In genomic region chr1:134078802-134079476, GRCm38 (mm10) we compare ENCODE assay signal across 8 mouse cellular contexts. TPM values are rescaled to one million over a fixed set of nuclear protein-coding genes. Genes with fewer than 3 reads are reported as not detected.
DNase-seq lines count a peak whose midpoint lies in the region; ATAC-seq and TF ChIP-seq lines count a peak whose summit lies in the region.

TSS of gene Btg2 (minus strand) at chr1:134079120.

- H3K9me3 ChIP-seq in embryonic facial prominence, embryonic 13.5 days = no peaks in the 10 kb centered on the region
- H3K9me3 ChIP-seq in limb, embryonic 14.5 days (ENCODE audit: control insufficient read depth, low read length) = no peaks in the 10 kb centered on the region
- no peaks in the 10 kb centered on the region for H3K9me3 ChIP-seq in midbrain, postnatal 0 days (ENCODE audit: low read length)

- ATAC-seq in embryonic facial prominence, embryonic 13.5 days (ENCODE audit: insufficient number of reproducible peaks, insufficient read depth, low FRiP score, low TSS enrichment, low read depth) = peak; percentile 93
- peak; percentile 97 for ATAC-seq in limb, embryonic 14.5 days (ENCODE audit: low FRiP score, low read depth)
- peak; percentile 96 for ATAC-seq in midbrain, postnatal 0 days (ENCODE audit: low FRiP score)

- H3K79me2 ChIP-seq in heart, adult 2 months (replicated peaks; ENCODE audit: control insufficient read depth, insufficient read depth, low read length) = peaks cover 2% of the 10 kb centered on the region

- peak; percentile 98 for DNase-seq in 3134 (ENCODE audit: extremely low read depth, insufficient read length, low spot score)
- peak; percentile 99 for DNase-seq in adrenal gland, postnatal 36 days
- peak; percentile 97 to 99 for DNase-seq in heart, adult 2 months
- peak; percentile 98 for DNase-seq in kidney, adult 9 months
- DNase-seq in limb, embryonic 14.5 days (ENCODE audit: low spot score) = peak; percentile 94
- DNase-seq in midbrain, postnatal 0 days (ENCODE audit: low spot score) = peak; percentile 97
- DNase-seq in spleen, postnatal 14 days (ENCODE audit: low spot score in 2 of 2) = peak; percentile 97 to 98

- peaks cover 50% of the 10 kb centered on the region for H3K4me1 ChIP-seq in embryonic facial prominence, embryonic 13.5 days
- H3K4me1 ChIP-seq in heart, adult 2 months (ENCODE audit: control insufficient read depth, insufficient read depth, low read length) = peaks cover 35% of the 10 kb centered on the region
- H3K4me1 ChIP-seq in limb, embryonic 14.5 days (ENCODE audit: control insufficient read depth, insufficient read depth, low read length) = peaks cover 43% of the 10 kb centered on the region
- peaks cover 9% of the 10 kb centered on the region; the same call in 1 of the 2 replicates for H3K4me1 ChIP-seq in midbrain, postnatal 0 days (ENCODE audit: insufficient read depth, low read length)

- peak; percentile 89 for TF ChIP-seq EP300 in heart, adult 2 months (IDR thresholded peaks at IDR 0.05; ENCODE audit: insufficient read depth, low read depth, low read length)

- peak within 1 kb of the TSS; percentile 84 for H3K4me2 ChIP-seq in embryonic facial prominence, embryonic 13.5 days
- peak within 1 kb of the TSS; percentile 73 for H3K4me2 ChIP-seq in limb, embryonic 14.5 days (replicated peaks; ENCODE audit: low read depth, low read length, severe bottlenecking)
- peak within 1 kb of the TSS; percentile 73 for H3K4me2 ChIP-seq in midbrain, postnatal 0 days (ENCODE audit: low read depth, low read length, poor library complexity, severe bottlenecking)

- H3K27me3 ChIP-seq in embryonic facial prominence, embryonic 13.5 days = no peaks in the 10 kb centered on the region
- no peaks in the 10 kb centered on the region for H3K27me3 ChIP-seq in heart, adult 2 months (ENCODE audit: control insufficient read depth, insufficient read depth, low read length)
- no peaks in the 10 kb centered on the region for H3K27me3 ChIP-seq in limb, embryonic 14.5 days (ENCODE audit: control insufficient read depth, insufficient read depth, low read length)
- H3K27me3 ChIP-seq in midbrain, postnatal 0 days (ENCODE audit: insufficient read depth, low read length) = no peaks in the 10 kb centered on the region

- peak within 1 kb of the TSS; percentile 66 for H3K4me3 ChIP-seq in embryonic facial prominence, embryonic 13.5 days
- peak within 1 kb of the TSS; percentile 65 for H3K4me3 ChIP-seq in heart, adult 2 months
- peak within 1 kb of the TSS; percentile 78 for H3K4me3 ChIP-seq in limb, embryonic 14.5 days (replicated peaks; ENCODE audit: low read length)
- H3K4me3 ChIP-seq in midbrain, postnatal 0 days (ENCODE audit: low read depth, low read length) = peak within 1 kb of the TSS; percentile 67

- intact Hi-C loops in heart, adult 2 months (cut with DNase I) = loop anchor here (1.0 kb wide), 1 partner anchor 20 kb away; no protein-coding TSS in a partner anchor

- no peak for TF ChIP-seq CTCF in heart, adult 2 months (IDR thresholded peaks at IDR 0.05)
- no peak for TF ChIP-seq CTCF in midbrain, postnatal 0 days (IDR thresholded peaks at IDR 0.05)

- peaks cover 13% of the 10 kb centered on the region; the same call in 1 of the 2 replicates for H3K36me3 ChIP-seq in embryonic facial prominence, embryonic 13.5 days
- H3K36me3 ChIP-seq in heart, adult 2 months (ENCODE audit: control insufficient read depth, insufficient read depth, low read length) = peaks cover 29% of the 10 kb centered on the region
- peaks cover 24% of the 10 kb centered on the region for H3K36me3 ChIP-seq in limb, embryonic 14.5 days (ENCODE audit: control insufficient read depth, insufficient read depth, low read length)
- no peaks in the 10 kb centered on the region for H3K36me3 ChIP-seq in midbrain, postnatal 0 days (ENCODE audit: insufficient read depth, low read length)

- TF ChIP-seq POLR2A in heart, adult 2 months (IDR thresholded peaks at IDR 0.05; ENCODE audit: insufficient read depth, low read depth, low read length) = peak; percentile 100
- peak; percentile 99; the same call in 1 of the 2 replicates for TF ChIP-seq POLR2A in limb, embryonic 14.5 days (IDR thresholded peaks at IDR 0.05; ENCODE audit: borderline replicate concordance, extremely low read depth, insufficient read depth, insufficient read length)

- H3K27ac ChIP-seq in embryonic facial prominence, embryonic 13.5 days = peak within 1 kb of the TSS; percentile 79
- H3K27ac ChIP-seq in heart, adult 2 months = peak within 1 kb of the TSS; percentile 99
- peak within 1 kb of the TSS; percentile 26; the same call in 1 of the 2 replicates for H3K27ac ChIP-seq in limb, embryonic 14.5 days (replicated peaks; ENCODE audit: low read depth, low read length)
- peak within 1 kb of the TSS; percentile 77 for H3K27ac ChIP-seq in midbrain, postnatal 0 days (ENCODE audit: low read depth, low read length)

- WGBS in embryonic facial prominence, embryonic 13.5 days = under 1% methylated on average over 58 of the region's 62 CpGs
- under 1% methylated on average over 59 of the region's 62 CpGs for WGBS in heart, adult 2 months
- WGBS in limb, embryonic 14.5 days = 0% methylated on average over 40 of the region's 62 CpGs
- WGBS in midbrain, postnatal 0 days = under 1% methylated on average over 54 of the region's 62 CpGs

- H3K9ac ChIP-seq in embryonic facial prominence, embryonic 13.5 days = peak within 1 kb of the TSS; percentile 85
- H3K9ac ChIP-seq in heart, adult 2 months (ENCODE audit: low read depth, low read length) = peak within 1 kb of the TSS; percentile 91
- peak within 1 kb of the TSS; percentile 81 for H3K9ac ChIP-seq in limb, embryonic 14.5 days (ENCODE audit: low read depth, low read length, severe bottlenecking)
- peak within 1 kb of the TSS; percentile 72 for H3K9ac ChIP-seq in midbrain, postnatal 0 days (replicated peaks; ENCODE audit: low read length, poor library complexity, severe bottlenecking)

RNA-seq across cellular contexts. Expression of gene Btg2, which starts in this region (rescaled TPM):
- 10 to 100 TPM; 38.7 to 39.1 TPM for total RNA-seq in adrenal gland, postnatal 36 days (2021)
- polyA plus RNA-seq in embryonic facial prominence, embryonic 13.5 days (2015; fragmentation: Nextera tagmentation; extraction: Ambion mirVana) = 21.2 and 24.2 TPM in 2 replicates
- 10 to 100 TPM; 29.9 to 31.0 TPM for total RNA-seq in heart, adult 2 months (2021)
- polyA plus RNA-seq in heart, adult 2 months (2012; rRNA removed) = 33.5 and 35.9 TPM in 2 replicates
- polyA plus RNA-seq in limb, embryonic 14.5 days (2012; rRNA removed) = 18.6 TPM in 2 replicates
- 26.2 and 26.4 TPM in 2 replicates for polyA plus RNA-seq in limb, embryonic 14.5 days (2014; fragmentation: Nextera tagmentation; extraction: Ambion mirVana)
- 12.0 and 19.8 TPM in 2 replicates for total RNA-seq in midbrain, postnatal 0 days (2014; rRNA removed)
- polyA plus RNA-seq in midbrain, postnatal 0 days (2015; fragmentation: Nextera tagmentation; extraction: Ambion mirVana) = 8.9 and 9.9 TPM in 2 replicates

Comparison
In these comparisons a context has a peak if more than half of its experiments do, and no peak if none do; other contexts are left out.
1. Peak in every context shown above with its lines: DNase-seq, ATAC-seq, H3K4me3 ChIP-seq and H3K27ac ChIP-seq.
2. H3K27ac ChIP-seq: peak in every context shown above with its lines; median percentile 99 in heart, adult 2 months; 79 in embryonic facial prominence, embryonic 13.5 days; 77 in midbrain, postnatal 0 days; 26 in limb, embryonic 14.5 days.